Mouse (Mus musculus): ENCODE data around the gene Smarca1. TPM values are rescaled to one million over a fixed set of nuclear protein-coding genes. Genes with fewer than 3 reads are reported as not detected.

Gene Smarca1
- total and polyA plus RNA-seq, 3 experiments: not detected

GRCm38 (mm10) chrX:47835098-47835834, 57.5 kb downstream of the Smarca1 start:
- H3K9me3 ChIP-seq (replicated peaks): no peaks in the 10 kb centered on the region
- H3K36me3 ChIP-seq (replicated peaks): no peaks in the 10 kb centered on the region
- no peak for ATAC-seq (ENCODE audit: extremely low read depth, insufficient number of reproducible peaks, low FRiP score, poor library complexity, severe bottlenecking)
- no peak for TF ChIP-seq GATA1 (IDR thresholded peaks at IDR 0.05; ENCODE audit: borderline replicate concordance, low read length)
- no peak for TF ChIP-seq POLR2AphosphoS5 (IDR thresholded peaks at IDR 0.05; ENCODE audit: insufficient replicate concordance, low read depth, low read length)
- no peak for TF ChIP-seq CTCF (IDR thresholded peaks at IDR 0.05; ENCODE audit: low read depth, low read length)
- TF ChIP-seq GATA2 (IDR thresholded peaks at IDR 0.05; ENCODE audit: borderline replicate concordance, low read depth, low read length): no peak
- no peak for TF ChIP-seq TAL1 (conservative IDR thresholded peaks at IDR 0.05; ENCODE audit: low read depth, low read length)
- no peaks in the 10 kb centered on the region for H3K4me1 ChIP-seq (ENCODE audit: insufficient read depth, low read depth, low read length)
- H3K4me3 ChIP-seq (ENCODE audit: low read depth, low read length): no peak overlapping the region
- DNase-seq (ENCODE audit: low spot score): no peak
- H3K27me3 ChIP-seq (ENCODE audit: insufficient read depth, low read length): no peaks in the 10 kb centered on the region

DNA sequence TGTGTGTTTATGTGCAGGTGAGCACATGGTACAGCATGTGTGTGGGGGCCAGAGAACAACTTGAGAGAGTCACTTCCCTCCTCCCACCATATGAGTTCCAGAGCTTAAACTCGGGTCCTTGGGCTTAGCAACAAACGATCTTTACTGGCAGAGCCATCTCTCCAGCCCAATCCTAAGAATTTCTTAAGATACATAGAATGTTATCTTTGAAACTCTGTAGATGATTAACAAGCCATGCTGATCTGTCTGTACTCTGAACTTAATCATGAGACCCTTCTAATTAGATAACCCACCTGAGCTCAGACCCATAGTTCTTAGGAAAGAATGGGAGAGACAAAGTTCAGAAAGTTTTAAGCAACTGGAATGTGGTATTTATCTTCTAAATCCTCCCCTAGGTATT, 59.3 kb downstream of the Smarca1 start:
- no peaks in the 10 kb centered on the region for H3K36me3 ChIP-seq (replicated peaks)
- no peaks in the 10 kb centered on the region for H3K4me1 ChIP-seq (ENCODE audit: insufficient read depth, low read depth, low read length)
- H3K9me3 ChIP-seq (replicated peaks): no peaks in the 10 kb centered on the region
- no peaks in the 10 kb centered on the region for H3K27me3 ChIP-seq (ENCODE audit: insufficient read depth, low read length)
- no peak for ATAC-seq (ENCODE audit: extremely low read depth, insufficient number of reproducible peaks, low FRiP score, poor library complexity, severe bottlenecking)
- H3K4me3 ChIP-seq (ENCODE audit: low read depth, low read length): no peak overlapping the region
- DNase-seq (ENCODE audit: low spot score): no peak
- TF ChIP-seq GATA2 (IDR thresholded peaks at IDR 0.05; ENCODE audit: borderline replicate concordance, low read depth, low read length): no peak
- TF ChIP-seq CTCF (IDR thresholded peaks at IDR 0.05; ENCODE audit: low read depth, low read length): no peak

DNA sequence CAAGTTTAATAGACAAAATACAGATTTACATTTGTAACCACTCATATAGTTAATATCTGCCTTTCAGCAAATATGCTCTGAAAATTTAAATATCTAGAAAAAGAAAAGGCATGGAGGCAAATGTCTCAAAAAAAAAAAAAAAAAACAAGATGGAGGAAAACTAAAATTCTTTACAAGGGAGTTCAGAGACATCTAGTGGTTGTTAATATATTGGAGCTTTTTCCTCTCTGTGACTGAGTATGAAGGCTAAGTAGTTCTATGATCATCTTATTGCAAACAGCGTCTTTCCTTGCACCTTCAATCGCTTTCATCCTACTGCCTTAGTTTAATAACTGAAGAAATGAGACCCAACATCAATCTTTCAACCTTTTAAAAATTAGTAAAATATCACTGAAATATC, 72.2 kb downstream of the Smarca1 start:
- no peak for DNase-seq (ENCODE audit: low spot score)
- TF ChIP-seq POLR2AphosphoS5 (IDR thresholded peaks at IDR 0.05; ENCODE audit: insufficient replicate concordance, low read depth, low read length) (no peak), GATA2 (IDR thresholded peaks at IDR 0.05; ENCODE audit: borderline replicate concordance, low read depth, low read length) (no peak), GATA1 (IDR thresholded peaks at IDR 0.05; ENCODE audit: borderline replicate concordance, low read length) (no peak), TAL1 (conservative IDR thresholded peaks at IDR 0.05; ENCODE audit: low read depth, low read length) (no peak), CTCF (IDR thresholded peaks at IDR 0.05; ENCODE audit: low read depth, low read length) (no peak)
- H3K4me3 ChIP-seq (ENCODE audit: low read depth, low read length): no peak overlapping the region
- H3K27me3 ChIP-seq (ENCODE audit: insufficient read depth, low read length): no peaks in the 10 kb centered on the region
- no peak for ATAC-seq (ENCODE audit: extremely low read depth, insufficient number of reproducible peaks, low FRiP score, poor library complexity, severe bottlenecking)
- no peaks in the 10 kb centered on the region for H3K4me1 ChIP-seq (ENCODE audit: insufficient read depth, low read depth, low read length)
- H3K36me3 ChIP-seq (replicated peaks): no peaks in the 10 kb centered on the region
- H3K9me3 ChIP-seq (replicated peaks): no peaks in the 10 kb centered on the region

DNA sequence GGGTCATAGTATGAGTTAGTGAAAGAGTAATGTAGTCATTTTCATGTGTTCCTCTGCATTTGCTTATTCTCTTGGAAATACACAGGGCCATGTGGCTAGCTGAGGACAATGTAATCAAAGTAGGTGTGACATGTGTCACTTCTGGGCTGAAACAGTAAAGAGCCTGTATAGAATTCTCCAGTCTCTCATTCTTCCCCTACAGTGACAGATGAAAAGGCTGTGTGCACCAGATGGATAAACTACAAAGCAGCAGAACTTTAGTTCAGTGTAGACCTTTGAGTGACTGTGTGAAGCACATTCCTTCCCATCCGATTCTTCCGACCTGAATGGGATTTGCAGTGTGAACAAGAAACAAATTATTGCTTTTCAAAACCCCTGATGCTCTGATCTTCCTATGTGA, 84.1 kb downstream of the Smarca1 start:
- Histone ChIP-seq H3K27me3 (ENCODE audit: insufficient read depth, low read length) (no peaks in the 10 kb centered on the region), H3K36me3 (replicated peaks) (no peaks in the 10 kb centered on the region), H3K9me3 (replicated peaks) (no peaks in the 10 kb centered on the region), H3K4me1 (ENCODE audit: insufficient read depth, low read depth, low read length) (no peaks in the 10 kb centered on the region), H3K4me3 (ENCODE audit: low read depth, low read length) (no peak overlapping the region)
- DNase-seq (ENCODE audit: low spot score) (no peak), ATAC-seq (ENCODE audit: extremely low read depth, insufficient number of reproducible peaks, low FRiP score, poor library complexity, severe bottlenecking) (no peak)
- TF ChIP-seq GATA2 (IDR thresholded peaks at IDR 0.05; ENCODE audit: borderline replicate concordance, low read depth, low read length): no peak
- TF ChIP-seq POLR2AphosphoS5 (IDR thresholded peaks at IDR 0.05; ENCODE audit: insufficient replicate concordance, low read depth, low read length): no peak
- no peak for TF ChIP-seq TAL1 (conservative IDR thresholded peaks at IDR 0.05; ENCODE audit: low read depth, low read length)
- TF ChIP-seq CTCF (IDR thresholded peaks at IDR 0.05; ENCODE audit: low read depth, low read length): no peak
- TF ChIP-seq GATA1 (IDR thresholded peaks at IDR 0.05; ENCODE audit: borderline replicate concordance, low read length): no peak

GRCm38 (mm10) chrX:47764440-47764839, 128.3 kb downstream of the Smarca1 start:
- DNase-seq (ENCODE audit: low spot score) (no peak), ATAC-seq (ENCODE audit: extremely low read depth, insufficient number of reproducible peaks, low FRiP score, poor library complexity, severe bottlenecking) (no peak)
- TF ChIP-seq POLR2AphosphoS5 (IDR thresholded peaks at IDR 0.05; ENCODE audit: insufficient replicate concordance, low read depth, low read length) (no peak), TAL1 (conservative IDR thresholded peaks at IDR 0.05; ENCODE audit: low read depth, low read length) (no peak), GATA1 (IDR thresholded peaks at IDR 0.05; ENCODE audit: borderline replicate concordance, low read length) (no peak), CTCF (IDR thresholded peaks at IDR 0.05; ENCODE audit: low read depth, low read length) (no peak)
- H3K9me3 ChIP-seq (replicated peaks): no peaks in the 10 kb centered on the region
- H3K4me3 ChIP-seq (ENCODE audit: low read depth, low read length): no peak overlapping the region
- no peaks in the 10 kb centered on the region for H3K4me1 ChIP-seq (ENCODE audit: insufficient read depth, low read depth, low read length)
- H3K27me3 ChIP-seq (ENCODE audit: insufficient read depth, low read length): no peaks in the 10 kb centered on the region
- H3K36me3 ChIP-seq (replicated peaks): no peaks in the 10 kb centered on the region

GRCm38 (mm10) chrX:47760212-47760611, 132.6 kb downstream of the Smarca1 start:
- no peaks in the 10 kb centered on the region for H3K9me3 ChIP-seq (replicated peaks)
- H3K36me3 ChIP-seq (replicated peaks): no peaks in the 10 kb centered on the region
- H3K4me3 ChIP-seq (ENCODE audit: low read depth, low read length): no peak overlapping the region
- DNase-seq (ENCODE audit: low spot score) (no peak), ATAC-seq (ENCODE audit: extremely low read depth, insufficient number of reproducible peaks, low FRiP score, poor library complexity, severe bottlenecking) (no peak)
- no peaks in the 10 kb centered on the region for H3K27me3 ChIP-seq (ENCODE audit: insufficient read depth, low read length)
- TF ChIP-seq TAL1 (conservative IDR thresholded peaks at IDR 0.05; ENCODE audit: low read depth, low read length) (no peak), GATA1 (IDR thresholded peaks at IDR 0.05; ENCODE audit: borderline replicate concordance, low read length) (no peak), POLR2AphosphoS5 (IDR thresholded peaks at IDR 0.05; ENCODE audit: insufficient replicate concordance, low read depth, low read length) (no peak), CTCF (IDR thresholded peaks at IDR 0.05; ENCODE audit: low read depth, low read length) (no peak), GATA2 (IDR thresholded peaks at IDR 0.05; ENCODE audit: borderline replicate concordance, low read depth, low read length) (no peak)
- no peaks in the 10 kb centered on the region for H3K4me1 ChIP-seq (ENCODE audit: insufficient read depth, low read depth, low read length)

Other genes with a start within 250 kb of the Smarca1 start
- not detected in 2 replicates for gene Ocrl, start 19.4 kb upstream of the Smarca1 start, total RNA-seq (2014; fragmentation: Nextera tagmentation)
- not detected in 2 replicates for gene Ocrl, start 19.4 kb upstream of the Smarca1 start, total RNA-seq (2017)
- not detected in 2 replicates for gene Ocrl, start 19.4 kb upstream of the Smarca1 start, polyA plus RNA-seq (2012)
- gene Apln, start 141.9 kb upstream of the Smarca1 start, total RNA-seq (2014; fragmentation: Nextera tagmentation): not detected in 2 replicates
- gene Apln, start 141.9 kb upstream of the Smarca1 start, total RNA-seq (2017): 0.05 and 0.06 TPM in 2 replicates
- 0.04 and 0.08 TPM in 2 replicates for gene Apln, start 141.9 kb upstream of the Smarca1 start, polyA plus RNA-seq (2012)
- gene Xpnpep2, start 215.8 kb upstream of the Smarca1 start, total RNA-seq (2014; fragmentation: Nextera tagmentation): 1.1 and 1.7 TPM in 2 replicates
- 2.0 and 3.1 TPM in 2 replicates for gene Xpnpep2, start 215.8 kb upstream of the Smarca1 start, total RNA-seq (2017)
- 0.25 and 0.39 TPM in 2 replicates for gene Xpnpep2, start 215.8 kb upstream of the Smarca1 start, polyA plus RNA-seq (2012)